Mouse (Mus musculus) testis, postnatal 10 days (tissue): ENCODE measurements around the gene Rin2.
A peak's percentile ranks its signal among the peaks of the same experiment; 100 is the strongest.

Experiments used
- DNase-seq: peaks from one replicate; pipeline ENCODE4 v3.0.0; 2021; ENCODE audit warnings: low spot score

Gene Rin2

GRCm38 (mm10) chr2:145675142-145675755 is at the start of gene Rin2:
Gene Rin2, plus strand, starts transcription at chr2:145675215.
- DNase-seq: peak; percentile 85

GRCm38 (mm10) chr2:145631123-145631798 is 43.8 kb upstream of the Rin2 start:
- no peak for DNase-seq

- DNase-seq: no peak
Observed at GRCm38 (mm10) chr2:145631799-145632174, 43.2 kb upstream of the Rin2 start.

- DNase-seq: no peak
Observed at GRCm38 (mm10) chr2:145633811-145634210, 41.2 kb upstream of the Rin2 start.

- no peak for DNase-seq
Observed at GRCm38 (mm10) chr2:145640255-145640984, 34.6 kb upstream of the Rin2 start.

- DNase-seq: no peak
Observed at GRCm38 (mm10) chr2:145655373-145655960, 19.5 kb upstream of the Rin2 start.

- no peak for DNase-seq
Observed at GRCm38 (mm10) chr2:145656121-145656520, 18.9 kb upstream of the Rin2 start.

GRCm38 (mm10) chr2:145656716-145657115 is 18.3 kb upstream of the Rin2 start:
- DNase-seq: no peak

- no peak for DNase-seq
Observed at GRCm38 (mm10) chr2:145661242-145661641, 13.8 kb upstream of the Rin2 start.

GRCm38 (mm10) chr2:145663899-145664298 is 11.1 kb upstream of the Rin2 start:
- DNase-seq: no peak

- DNase-seq: no peak
Observed at GRCm38 (mm10) chr2:145664311-145664710, 10.7 kb upstream of the Rin2 start.

- DNase-seq: no peak
Observed at GRCm38 (mm10) chr2:145668135-145668534, 6.9 kb upstream of the Rin2 start.

GRCm38 (mm10) chr2:145670131-145670530 is 4.9 kb upstream of the Rin2 start:
- no peak for DNase-seq

- no peak for DNase-seq
Observed at GRCm38 (mm10) chr2:145674496-145675141, 396 bp upstream of the Rin2 start.

GRCm38 (mm10) chr2:145675756-145676543 is 935 bp downstream of the Rin2 start:
- DNase-seq: peak; percentile 71

- no peak for DNase-seq
Observed at GRCm38 (mm10) chr2:145676544-145676925, 1.5 kb downstream of the Rin2 start.

- DNase-seq: no peak
Observed at GRCm38 (mm10) chr2:145676936-145677335, 1.9 kb downstream of the Rin2 start.

GRCm38 (mm10) chr2:145680141-145680540 is 5.1 kb downstream of the Rin2 start:
- DNase-seq: no peak

- no peak for DNase-seq
Observed at GRCm38 (mm10) chr2:145680762-145681161, 5.7 kb downstream of the Rin2 start.

- no peak for DNase-seq
Observed at GRCm38 (mm10) chr2:145681626-145682025, 6.6 kb downstream of the Rin2 start.

GRCm38 (mm10) chr2:145682924-145683323 is 7.9 kb downstream of the Rin2 start:
- DNase-seq: no peak

GRCm38 (mm10) chr2:145683536-145683935 is 8.5 kb downstream of the Rin2 start:
- DNase-seq: peak; percentile 74
